Mouse (Mus musculus) lung, embryonic 14.5 days (tissue): ENCODE results near the gene Abcb8. TPM values are rescaled to one million over a fixed set of nuclear protein-coding genes. Genes with fewer than 3 reads are reported as not detected.
"Not testable (repeated sequence)": the region's sequence is repeated elsewhere in the genome, so short reads cannot be mapped to it uniquely, and the experiment has no call there.

Experiments
- ATAC-seq: fragments of 200-750 bp; cut with Nextera tagmentation; 2 replicates; pipeline ENCODE4 v1.8.0; 2017; ENCODE audit warnings: mild to moderate bottlenecking, moderate TSS enrichment, moderate library complexity; ENCODE audit not compliant: insufficient read depth
- DNase-seq: peaks from one replicate; pipeline ENCODE4 v3.0.0-alpha.2; 2015
- H3K27ac ChIP-seq: fragments of 300-500 bp; sonication (generic); 2 replicates; pipeline ENCODE4 v1.5.1; 2014; ENCODE audit warnings: low read depth, mild to moderate bottlenecking, moderate library complexity
- H3K27me3 ChIP-seq: fragments of 300-500 bp; sonication (generic); 2 replicates; pipeline ENCODE4 v1.6.1; 2014; ENCODE audit warnings: low read length, control low read depth; ENCODE audit not compliant: insufficient read depth
- H3K36me3 ChIP-seq: fragments of 300-500 bp; sonication (generic); 2 replicates; pipeline ENCODE4 v1.6.1; 2014; ENCODE audit warnings: control low read depth; ENCODE audit not compliant: insufficient read depth
- H3K4me1 ChIP-seq: fragments of 300-500 bp; sonication (generic); 2 replicates; pipeline ENCODE4 v1.6.1; 2014; ENCODE audit warnings: antibody characterized with exemption, control low read depth; ENCODE audit not compliant: insufficient read depth
- H3K4me2 ChIP-seq: fragments of 300-500 bp; sonication (generic); 2 replicates; pipeline ENCODE4 v1.6.1; 2014; ENCODE audit warnings: mild to moderate bottlenecking
- H3K4me3 ChIP-seq: fragments of 300-500 bp; sonication (generic); 2 replicates; pipeline ENCODE4 v1.5.1; 2014; ENCODE audit warnings: low read depth, low read length
- H3K9ac ChIP-seq: fragments of 300-500 bp; sonication (generic); 2 replicates; pipeline ENCODE4 v1.6.1; 2014
- H3K9me3 ChIP-seq: fragments of 300-500 bp; sonication (generic); 2 replicates; pipeline ENCODE4 v1.6.1; 2016; ENCODE audit warnings: low read depth, low read length, control low read depth
- CTCF ChIP-seq: IDR thresholded peaks from 2 replicates; pipeline ENCODE4 v1.5.1; 2016; ENCODE audit warnings: antibody characterized with exemption, low read depth
- whole genome bisulfite sequencing: fragments of 180-500 bp; shearing (Covaris S2); extraction: QIAGEN DNeasy Blood & Tissue Kit; methylation state at CpG from one replicate; pipeline ENCODE4 v1.1.7; 2014; 5-methylcytosine and 5-hydroxymethylcytosine counted together
- polyA plus RNA-seq: library from polyadenylated mRNA; unstranded; fragments of >200 nt; fragmentation: Nextera tagmentation; extraction: Ambion mirVana; gene quantifications from 2 replicates; pipeline ENCODE4 v1.2.1, GENCODE M21; 2014

Abcb8 gene
- polyA plus RNA-seq, 1 experiment from 2014 or later, result 43.5 TPM

DNA sequence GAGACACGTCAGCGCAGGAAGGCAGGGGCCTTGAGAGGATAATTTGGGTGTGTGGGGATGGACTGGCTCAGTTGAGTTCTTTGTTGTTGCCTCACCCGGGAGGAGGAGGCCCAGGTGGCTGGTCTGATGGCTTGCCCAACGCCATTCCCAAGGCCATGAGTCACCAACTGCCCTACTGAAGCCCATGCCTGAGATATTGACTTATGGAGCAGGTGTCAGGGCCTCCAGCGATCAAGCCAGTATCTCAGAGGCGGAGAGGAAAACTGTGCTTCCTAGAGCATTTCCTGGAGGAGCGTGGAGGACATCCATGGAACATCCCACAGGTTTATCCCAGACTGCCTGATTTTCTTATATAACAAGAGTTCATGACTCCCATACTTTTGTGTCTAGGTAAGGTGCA, 739 bp upstream of the Abcb8 start:
- Histone ChIP-seq H3K27me3 (peaks cover 12% of the 10 kb centered on the region), H3K4me2 (no peak overlapping the region), H3K27ac (no peak overlapping the region), H3K9ac (no peak overlapping the region), H3K9me3 (no peaks in the 10 kb centered on the region), H3K4me1 (0 out of 2 replicates have a peak, but pooled peaks cover 4% of the 10 kb centered on the region), H3K36me3 (no peaks in the 10 kb centered on the region), H3K4me3 (no peak overlapping the region)
- DNase-seq (no peak), ATAC-seq (no peak)
- TF ChIP-seq CTCF, result no peak
- WGBS, result 66% methylated on average over 7 of the region's 7 CpGs

DNA sequence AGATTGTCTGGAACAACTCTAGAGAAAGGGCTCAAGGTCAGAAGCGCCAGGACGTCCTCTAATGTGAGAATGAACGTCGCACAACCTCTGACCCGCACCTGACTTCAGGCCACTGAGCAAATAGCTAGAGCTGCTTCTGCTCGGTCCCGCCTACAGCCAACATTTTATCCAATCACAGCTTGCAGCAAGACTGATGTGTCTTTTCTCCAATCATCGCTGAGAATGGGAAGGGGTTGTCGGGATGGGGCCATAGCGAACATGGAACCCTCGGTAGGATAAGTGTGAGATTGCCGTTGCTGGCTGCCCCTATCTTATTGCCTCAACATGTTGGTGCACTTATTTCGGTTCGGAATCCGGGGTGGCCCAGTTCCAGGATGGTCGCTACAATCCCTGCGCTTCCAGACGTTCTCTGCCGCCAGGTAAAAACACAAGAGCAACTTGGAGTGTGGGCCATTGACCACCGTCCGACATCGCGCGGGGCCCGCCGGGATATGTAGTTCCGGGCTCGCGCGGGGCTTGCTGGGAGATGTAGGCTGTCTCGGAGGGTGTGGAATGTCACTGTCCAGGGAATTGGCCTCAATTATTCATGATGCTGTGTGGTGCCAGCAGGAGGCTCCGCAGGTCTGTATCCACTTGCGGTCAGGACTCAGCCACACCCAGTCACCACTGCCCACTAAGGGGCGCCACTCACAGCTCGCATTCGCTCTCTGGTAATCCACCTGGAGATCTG, 867 bp downstream of the Abcb8 start:
- peak overlapping the region; percentile 72 for H3K4me2 ChIP-seq

DNA sequence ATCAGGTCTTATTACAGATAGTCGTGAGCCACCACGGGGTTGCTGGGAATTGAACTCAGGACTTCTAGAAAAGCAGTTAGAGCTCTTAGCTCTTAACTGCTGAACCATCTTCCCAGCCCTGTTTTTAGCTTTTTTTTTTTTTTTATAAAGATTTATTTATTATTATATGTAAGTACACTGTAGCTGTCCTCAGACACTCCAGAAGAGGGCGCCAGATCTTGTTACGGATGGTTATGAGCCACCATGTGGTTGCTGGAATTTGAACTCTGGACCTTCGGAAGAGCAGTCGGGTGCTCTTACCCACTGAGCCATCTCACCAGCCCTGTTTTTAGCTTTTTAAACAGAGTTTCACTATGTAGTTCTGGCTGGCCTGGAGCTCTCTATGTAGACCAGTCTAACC, 2.8 kb downstream of the Abcb8 start:
- H3K4me2 ChIP-seq, H3K4me1 ChIP-seq, H3K36me3 ChIP-seq, H3K4me3 ChIP-seq, DNase-seq, H3K9ac ChIP-seq, H3K27me3 ChIP-seq, H3K27ac ChIP-seq, H3K9me3 ChIP-seq, ATAC-seq: not testable (repeated sequence)
- WGBS, result 92% methylated on average over 6 of the region's 6 CpGs

More for the DNA sequence above, 867 bp downstream of the Abcb8 start:
- H3K27ac ChIP-seq, result peak overlapping the region; percentile 65; the same call in 1 of the 2 replicates
- no peaks in the 10 kb centered on the region for H3K4me1 ChIP-seq
- no peaks in the 10 kb centered on the region for H3K36me3 ChIP-seq
- DNase-seq (peak; percentile 97), ATAC-seq (peak; percentile 98)
- H3K9me3 ChIP-seq, result no peaks in the 10 kb centered on the region
- under 1% methylated on average over 36 of the region's 36 CpGs for WGBS
- no peaks in the 10 kb centered on the region for H3K27me3 ChIP-seq
- peak; percentile 81 for TF ChIP-seq CTCF
- H3K9ac ChIP-seq, result peak overlapping the region; percentile 47
- H3K4me3 ChIP-seq, result peak overlapping the region; percentile 54

DNA sequence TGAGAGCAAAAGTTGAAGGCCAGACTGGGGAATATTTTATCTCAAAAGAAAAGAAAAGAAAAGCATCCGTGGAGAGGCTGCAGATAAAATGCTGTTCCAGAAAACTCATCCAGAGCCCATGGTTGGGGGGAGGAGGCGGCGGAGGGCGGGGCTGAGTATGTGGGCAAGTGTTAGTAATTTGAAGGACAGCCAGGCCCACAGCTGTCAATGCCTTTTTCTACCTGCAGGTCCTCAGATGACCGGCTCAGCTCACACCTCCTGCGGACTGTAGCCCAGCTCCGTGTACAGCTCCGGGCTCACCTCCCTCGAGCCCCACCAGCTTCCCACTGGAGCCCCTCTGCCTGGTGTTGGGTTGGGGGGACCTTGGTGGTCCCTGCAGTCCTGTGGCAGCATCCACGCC, 6.2 kb downstream of the Abcb8 start:
- H3K27ac ChIP-seq, result no peak overlapping the region
- DNase-seq (no peak), ATAC-seq (no peak)
- TF ChIP-seq CTCF, result no peak
- peaks cover 24% of the 10 kb centered on the region; the same call in 1 of the 2 replicates for H3K36me3 ChIP-seq
- H3K27me3 ChIP-seq, result no peaks in the 10 kb centered on the region
- H3K4me2 ChIP-seq, result no peak overlapping the region
- no peak overlapping the region for H3K4me3 ChIP-seq
- no peaks in the 10 kb centered on the region for H3K9me3 ChIP-seq
- H3K4me1 ChIP-seq, result no peaks in the 10 kb centered on the region
- WGBS, result 70% methylated on average over 10 of the region's 10 CpGs
- no peak overlapping the region for H3K9ac ChIP-seq

GRCm38 (mm10) chr5:24400362-24400761, 6.9 kb downstream of the Abcb8 start:
- H3K4me1 ChIP-seq, result no peaks in the 10 kb centered on the region
- H3K36me3 ChIP-seq, result peaks cover 24% of the 10 kb centered on the region; the same call in 1 of the 2 replicates
- H3K4me3 ChIP-seq, result no peak overlapping the region
- no peak overlapping the region for H3K4me2 ChIP-seq
- H3K27me3 ChIP-seq, result no peaks in the 10 kb centered on the region
- 88% methylated on average over 11 of the region's 11 CpGs for WGBS
- DNase-seq (no peak), ATAC-seq (no peak)
- H3K27ac ChIP-seq, result no peak overlapping the region
- H3K9me3 ChIP-seq, result no peaks in the 10 kb centered on the region
- TF ChIP-seq CTCF, result no peak
- H3K9ac ChIP-seq, result no peak overlapping the region

- Histone ChIP-seq H3K27me3 (no peaks in the 10 kb centered on the region), H3K4me3 (no peak overlapping the region), H3K27ac (no peak overlapping the region), H3K9me3 (no peaks in the 10 kb centered on the region), H3K4me2 (no peak overlapping the region), H3K36me3 (peaks cover 26% of the 10 kb centered on the region; the same call in 1 of the 2 replicates), H3K4me1 (no peaks in the 10 kb centered on the region), H3K9ac (no peak overlapping the region)
- DNase-seq (no peak), ATAC-seq (no peak)
- 86% methylated on average over 5 of the region's 5 CpGs for WGBS
- TF ChIP-seq CTCF, result no peak
Measured at GRCm38 (mm10) chr5:24400911-24401605, 7.6 kb downstream of the Abcb8 start.

- Histone ChIP-seq H3K36me3 (peaks cover 35% of the 10 kb centered on the region; the same call in 1 of the 2 replicates), H3K9ac (no peak overlapping the region), H3K9me3 (no peaks in the 10 kb centered on the region), H3K27me3 (no peaks in the 10 kb centered on the region), H3K4me3 (no peak overlapping the region), H3K4me1 (no peaks in the 10 kb centered on the region), H3K27ac (no peak overlapping the region), H3K4me2 (no peak overlapping the region)
- WGBS, result 68% methylated on average over 9 of the region's 9 CpGs
- ATAC-seq (peak; percentile 47; the same call in 1 of the 2 replicates), DNase-seq (no peak)
- TF ChIP-seq CTCF, result no peak
Measured at GRCm38 (mm10) chr5:24401969-24402368, 8.5 kb downstream of the Abcb8 start.
